Mouse (Mus musculus) brain, embryonic 14.5 days (tissue): Measurements from ENCODE around the gene Ing1. TPM values are rescaled to one million over a fixed set of nuclear protein-coding genes. Genes with fewer than 3 reads are reported as not detected.

Experiments used
- DNase-seq: peaks from one replicate; pipeline ENCODE4 v3.0.0-alpha.2; 2011; ENCODE audit warnings: low read depth
- CTCF ChIP-seq: fragments of 200-500 bp; IDR thresholded peaks from 2 replicates; pipeline ENCODE4 v1.5.1; 2012; ENCODE audit warnings: inconsistent platforms, mild to moderate bottlenecking, moderate library complexity, borderline replicate concordance; ENCODE audit not compliant: insufficient read depth, insufficient read length; ENCODE audit errors: extremely low read depth
- POLR2A ChIP-seq: fragments of 200-500 bp; IDR thresholded peaks from 2 replicates; pipeline ENCODE4 v1.6.1; 2012; ENCODE audit warnings: mild to moderate bottlenecking, inconsistent platforms, borderline replicate concordance; ENCODE audit not compliant: poor library complexity, insufficient read depth, insufficient read length, severe bottlenecking; ENCODE audit errors: extremely low read depth
- polyA plus RNA-seq: library from polyadenylated mRNA; depleted of rRNA; stranded (reverse); fragments of >200 nt; gene quantifications from 2 replicates; pipeline ENCODE4 v1.2.3, GENCODE M21; 2012; rRNA removed

Ing1 gene
- polyA plus RNA-seq, 1 experiment, result 69.9 TPM

- no peak for DNase-seq
- no peak for TF ChIP-seq POLR2A
- TF ChIP-seq CTCF, result no peak
Measured at GRCm38 (mm10) chr8:11593222-11593884, 38.0 kb downstream of the Ing1 start.

GRCm38 (mm10) chr8:11600301-11600951 is 45.1 kb downstream of the Ing1 start:
- TF ChIP-seq POLR2A (no peak), CTCF (no peak)

GRCm38 (mm10) chr8:11602006-11602680 is 46.8 kb downstream of the Ing1 start:
- peak; percentile 87 for TF ChIP-seq CTCF
- TF ChIP-seq POLR2A, result no peak
- peak; percentile 70 for DNase-seq

More at GRCm38 (mm10) chr8:11600301-11600951, 45.1 kb downstream of the Ing1 start:
- no peak for DNase-seq

- TF ChIP-seq POLR2A, result no peak
- TF ChIP-seq CTCF, result no peak
- DNase-seq, result no peak
Measured at GRCm38 (mm10) chr8:11608848-11609247, 53.5 kb downstream of the Ing1 start.

Other genes starting within 250 kb of the Ing1 start
- 38.2 and 77.1 TPM in 2 replicates for gene Col4a2, start 242.8 kb upstream of the Ing1 start, polyA plus RNA-seq
- 117 and 191 TPM in 2 replicates for gene Col4a1, start 242.7 kb upstream of the Ing1 start, polyA plus RNA-seq
- gene Rab20, start 76.9 kb upstream of the Ing1 start, polyA plus RNA-seq, result 0.55 and 0.85 TPM in 2 replicates
- gene Naxd, start 58.1 kb upstream of the Ing1 start, polyA plus RNA-seq, result 126 and 165 TPM in 2 replicates
- 44.1 and 54.9 TPM in 2 replicates for gene Cars2, start 4.8 kb upstream of the Ing1 start, polyA plus RNA-seq
- gene Ankrd10, start 80.2 kb downstream of the Ing1 start, polyA plus RNA-seq, result 151 and 230 TPM in 2 replicates
- gene 1700016D06Rik, start 145.5 kb downstream of the Ing1 start, polyA plus RNA-seq, result not detected in 2 replicates
- 85.1 and 124 TPM in 2 replicates for gene Arhgef7, start 172.2 kb downstream of the Ing1 start, polyA plus RNA-seq